Mouse (Mus musculus) ES-Bruce4 (cell line): ENCODE results near the gene Tradd.

Source experiments
- CTCF ChIP-seq: IDR thresholded peaks from one replicate; pipeline ENCODE4 v1.8.1; 2011; ENCODE audit warnings: low read depth, low read length
- EP300 ChIP-seq: IDR thresholded peaks from 2 replicates; pipeline ENCODE4 v1.6.1; 2011; ENCODE audit warnings: low read depth, low read length; ENCODE audit not compliant: insufficient read depth
- POLR2A ChIP-seq: IDR thresholded peaks from one replicate; pipeline ENCODE4 v1.8.1; 2011; ENCODE audit warnings: low read length; ENCODE audit not compliant: insufficient read depth

DNA sequence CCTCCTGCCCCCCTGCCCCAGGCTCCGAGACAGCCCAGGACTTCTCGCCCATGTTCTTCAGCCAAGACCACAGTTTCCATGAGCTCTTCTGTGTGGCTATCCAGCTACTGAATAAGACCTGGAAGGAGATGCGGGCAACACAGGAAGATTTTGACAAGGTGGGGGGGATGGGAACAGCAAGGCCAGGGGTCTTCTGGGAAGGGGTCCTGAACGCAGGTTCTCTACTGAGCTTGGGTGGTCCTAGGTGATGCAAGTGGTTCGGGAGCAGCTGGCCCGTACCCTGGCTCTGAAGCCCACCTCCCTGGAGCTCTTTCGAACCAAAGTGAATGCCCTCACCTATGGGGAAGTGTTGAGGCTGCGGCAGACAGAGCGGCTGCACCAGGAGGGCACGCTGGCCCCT is 44.0 kb upstream of the Tradd start:
- TF ChIP-seq POLR2A (no peak), EP300 (no peak), CTCF (no peak)
